Mouse (Mus musculus): ENCODE measurements around the gene Adamts17. TPM values are rescaled to one million over a fixed set of nuclear protein-coding genes. Genes with fewer than 3 reads are reported as not detected.

The Adamts17 gene
- polyA plus RNA-seq, 1 experiment from 2014 or later: 12.9 TPM

- no peaks in the 10 kb centered on the region for H3K36me3 ChIP-seq
- H3K9me3 ChIP-seq: no peaks in the 10 kb centered on the region
- no peak overlapping the region for H3K4me2 ChIP-seq
- no peak overlapping the region for H3K9ac ChIP-seq (replicated peaks)
- H3K27ac ChIP-seq: peak overlapping the region; percentile 46; the same call in 1 of the 2 replicates
- H3K4me3 ChIP-seq (replicated peaks): no peak overlapping the region
- no peak for ATAC-seq (ENCODE audit: insufficient number of reproducible peaks, insufficient read depth, low FRiP score, low TSS enrichment, low read depth)
- H3K27me3 ChIP-seq: no peaks in the 10 kb centered on the region
- 68% methylated on average over 4 of the region's 4 CpGs for WGBS
- H3K4me1 ChIP-seq (replicated peaks): peaks cover 38% of the 10 kb centered on the region
Observed at GRCm38 (mm10) chr7:66933251-66933650, 93.7 kb downstream of the Adamts17 start.

GRCm38 (mm10) chr7:66934062-66934461, 94.5 kb downstream of the Adamts17 start:
- no peak overlapping the region; the same call in 1 of the 2 replicates for H3K27ac ChIP-seq
- no peak for ATAC-seq (ENCODE audit: insufficient number of reproducible peaks, insufficient read depth, low FRiP score, low TSS enrichment, low read depth)

GRCm38 (mm10) chr7:66935041-66935440, 95.5 kb downstream of the Adamts17 start:
- Histone ChIP-seq H3K27me3 (no peaks in the 10 kb centered on the region), H3K27ac (0 out of 2 replicates have a peak overlapping the region, but pooled peaks have one; percentile 35), H3K9ac (replicated peaks) (no peak overlapping the region), H3K9me3 (no peaks in the 10 kb centered on the region), H3K4me3 (replicated peaks) (no peak overlapping the region), H3K4me1 (replicated peaks) (peaks cover 46% of the 10 kb centered on the region), H3K36me3 (no peaks in the 10 kb centered on the region), H3K4me2 (no peak overlapping the region)
- no peak for ATAC-seq (ENCODE audit: insufficient number of reproducible peaks, insufficient read depth, low FRiP score, low TSS enrichment, low read depth)
- WGBS: 90% methylated on average over 6 of the region's 6 CpGs

More at GRCm38 (mm10) chr7:66934062-66934461, 94.5 kb downstream of the Adamts17 start:
- Histone ChIP-seq H3K9me3 (no peaks in the 10 kb centered on the region), H3K9ac (replicated peaks) (no peak overlapping the region), H3K27me3 (no peaks in the 10 kb centered on the region), H3K4me1 (replicated peaks) (peaks cover 42% of the 10 kb centered on the region), H3K4me3 (replicated peaks) (no peak overlapping the region), H3K36me3 (no peaks in the 10 kb centered on the region), H3K4me2 (no peak overlapping the region)
- 52% methylated on average over 6 of the region's 6 CpGs for WGBS

GRCm38 (mm10) chr7:66936042-66936755, 96.7 kb downstream of the Adamts17 start:
- Histone ChIP-seq H3K4me2 (no peak overlapping the region), H3K27me3 (no peaks in the 10 kb centered on the region), H3K9ac (replicated peaks) (no peak overlapping the region), H3K4me3 (replicated peaks) (no peak overlapping the region), H3K36me3 (no peaks in the 10 kb centered on the region), H3K27ac (peak overlapping the region; percentile 45; the same call in 1 of the 2 replicates), H3K9me3 (no peaks in the 10 kb centered on the region), H3K4me1 (replicated peaks) (peaks cover 46% of the 10 kb centered on the region)
- ATAC-seq (ENCODE audit: insufficient number of reproducible peaks, insufficient read depth, low FRiP score, low TSS enrichment, low read depth): no peak
- WGBS: 89% methylated on average over 8 of the region's 8 CpGs

GRCm38 (mm10) chr7:66936911-66937310, 97.4 kb downstream of the Adamts17 start:
- H3K27me3 ChIP-seq: no peaks in the 10 kb centered on the region
- no peak overlapping the region for H3K9ac ChIP-seq (replicated peaks)
- H3K4me1 ChIP-seq (replicated peaks): peaks cover 46% of the 10 kb centered on the region
- H3K4me2 ChIP-seq: no peak overlapping the region
- no peaks in the 10 kb centered on the region for H3K9me3 ChIP-seq
- no peaks in the 10 kb centered on the region for H3K36me3 ChIP-seq
- H3K27ac ChIP-seq: no peak overlapping the region
- H3K4me3 ChIP-seq (replicated peaks): no peak overlapping the region
- WGBS: 70% methylated on average over 2 of the region's 2 CpGs
- ATAC-seq (ENCODE audit: insufficient number of reproducible peaks, insufficient read depth, low FRiP score, low TSS enrichment, low read depth): no peak

- Histone ChIP-seq H3K27me3 (no peaks in the 10 kb centered on the region), H3K9ac (replicated peaks) (no peak overlapping the region), H3K9me3 (no peaks in the 10 kb centered on the region), H3K27ac (no peak overlapping the region), H3K4me2 (no peak overlapping the region), H3K36me3 (no peaks in the 10 kb centered on the region), H3K4me3 (replicated peaks) (no peak overlapping the region), H3K4me1 (replicated peaks) (peaks cover 28% of the 10 kb centered on the region)
- WGBS: 88% methylated on average over 13 of the region's 13 CpGs
- no peak for ATAC-seq (ENCODE audit: insufficient number of reproducible peaks, insufficient read depth, low FRiP score, low TSS enrichment, low read depth)
Observed at GRCm38 (mm10) chr7:66938988-66939783, 99.7 kb downstream of the Adamts17 start.

- Histone ChIP-seq H3K9ac (replicated peaks) (no peak overlapping the region), H3K36me3 (no peaks in the 10 kb centered on the region), H3K27me3 (no peaks in the 10 kb centered on the region), H3K4me3 (replicated peaks) (no peak overlapping the region), H3K9me3 (no peaks in the 10 kb centered on the region), H3K27ac (no peak overlapping the region), H3K4me1 (replicated peaks) (peaks cover 14% of the 10 kb centered on the region), H3K4me2 (no peak overlapping the region)
- ATAC-seq (ENCODE audit: insufficient number of reproducible peaks, insufficient read depth, low FRiP score, low TSS enrichment, low read depth): no peak
- WGBS: 83% methylated on average over 4 of the region's 4 CpGs
Observed at GRCm38 (mm10) chr7:66940761-66941160, 101.2 kb downstream of the Adamts17 start.

GRCm38 (mm10) chr7:66949006-66949405, 109.5 kb downstream of the Adamts17 start:
- H3K4me2 ChIP-seq: no peak overlapping the region
- H3K9ac ChIP-seq (replicated peaks): no peak overlapping the region
- no peak for ATAC-seq (ENCODE audit: insufficient number of reproducible peaks, insufficient read depth, low FRiP score, low TSS enrichment, low read depth)
- peaks cover 8% of the 10 kb centered on the region for H3K4me1 ChIP-seq (replicated peaks)
- no peak overlapping the region for H3K4me3 ChIP-seq (replicated peaks)
- no peaks in the 10 kb centered on the region for H3K36me3 ChIP-seq
- H3K27ac ChIP-seq: no peak overlapping the region
- H3K27me3 ChIP-seq: no peaks in the 10 kb centered on the region
- H3K9me3 ChIP-seq: no peaks in the 10 kb centered on the region
- 98% methylated on average over 3 of the region's 3 CpGs for WGBS

- Histone ChIP-seq H3K9me3 (no peaks in the 10 kb centered on the region), H3K4me1 (replicated peaks) (peaks cover 37% of the 10 kb centered on the region), H3K4me2 (no peak overlapping the region), H3K27me3 (no peaks in the 10 kb centered on the region), H3K9ac (replicated peaks) (no peak overlapping the region), H3K4me3 (replicated peaks) (no peak overlapping the region), H3K36me3 (no peaks in the 10 kb centered on the region), H3K27ac (no peak overlapping the region)
- ATAC-seq (ENCODE audit: insufficient number of reproducible peaks, insufficient read depth, low FRiP score, low TSS enrichment, low read depth): no peak
- WGBS: 88% methylated on average over 3 of the region's 3 CpGs
Observed at GRCm38 (mm10) chr7:66952921-66953320, 113.4 kb downstream of the Adamts17 start.

- Histone ChIP-seq H3K36me3 (no peaks in the 10 kb centered on the region), H3K4me2 (no peak overlapping the region), H3K4me1 (replicated peaks) (peaks cover 37% of the 10 kb centered on the region), H3K9ac (replicated peaks) (no peak overlapping the region), H3K27ac (peak overlapping the region; percentile 88), H3K9me3 (no peaks in the 10 kb centered on the region), H3K4me3 (replicated peaks) (no peak overlapping the region), H3K27me3 (no peaks in the 10 kb centered on the region)
- 55% methylated on average over 8 of the region's 8 CpGs for WGBS
- ATAC-seq (ENCODE audit: insufficient number of reproducible peaks, insufficient read depth, low FRiP score, low TSS enrichment, low read depth): no peak
Observed at GRCm38 (mm10) chr7:66954073-66954472, 114.5 kb downstream of the Adamts17 start.

- H3K4me2 ChIP-seq: no peak overlapping the region
- peak overlapping the region; percentile 88 for H3K27ac ChIP-seq
- H3K27me3 ChIP-seq: no peaks in the 10 kb centered on the region
- no peak overlapping the region for H3K4me3 ChIP-seq (replicated peaks)
- WGBS: 81% methylated on average over 5 of the region's 5 CpGs
- peaks cover 37% of the 10 kb centered on the region for H3K4me1 ChIP-seq (replicated peaks)
- H3K9ac ChIP-seq (replicated peaks): no peak overlapping the region
- no peaks in the 10 kb centered on the region for H3K9me3 ChIP-seq
- H3K36me3 ChIP-seq: no peaks in the 10 kb centered on the region
- no peak for ATAC-seq (ENCODE audit: insufficient number of reproducible peaks, insufficient read depth, low FRiP score, low TSS enrichment, low read depth)
Observed at GRCm38 (mm10) chr7:66954723-66955122, 115.2 kb downstream of the Adamts17 start.

Measured in limb, embryonic 12.5 days (tissue).